Mouse (Mus musculus): ENCODE results near the gene Mlh3. TPM values are rescaled to one million over a fixed set of nuclear protein-coding genes. Genes with fewer than 3 reads are reported as not detected.

The Mlh3 gene
- polyA plus RNA-seq (2017; shearing (Covaris generic)) = 6.7 TPM

DNA sequence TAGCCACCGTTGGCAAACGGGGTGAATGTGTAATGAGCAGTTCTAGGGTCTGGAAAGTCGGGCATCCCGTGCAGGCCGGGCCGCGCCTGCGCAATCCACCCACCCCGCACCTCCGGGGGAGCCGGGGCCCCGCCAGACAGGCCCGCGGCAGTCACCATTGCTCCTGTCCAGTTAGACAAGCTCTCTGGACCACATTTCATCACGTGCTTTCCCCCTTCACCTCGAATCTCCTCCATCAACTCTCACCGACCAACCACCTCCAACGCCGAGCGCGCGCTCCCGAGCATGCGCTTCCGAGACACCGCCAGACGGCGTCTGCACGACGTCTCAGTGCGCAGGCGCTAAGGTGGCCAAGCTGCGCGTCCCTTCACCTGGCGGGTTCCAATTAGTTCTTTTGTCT lies at the start of gene Mlh3:
Mlh3 (minus strand) TSS at position 281 of the 400 bp plus-strand sequence.

GRCm38 (mm10) chr12:85288486-85289156 lies 18.2 kb upstream of the Mlh3 start, which contains the start of gene Zc2hc1c:
Zc2hc1c (plus strand) TSS chr12:85288591.

DNA sequence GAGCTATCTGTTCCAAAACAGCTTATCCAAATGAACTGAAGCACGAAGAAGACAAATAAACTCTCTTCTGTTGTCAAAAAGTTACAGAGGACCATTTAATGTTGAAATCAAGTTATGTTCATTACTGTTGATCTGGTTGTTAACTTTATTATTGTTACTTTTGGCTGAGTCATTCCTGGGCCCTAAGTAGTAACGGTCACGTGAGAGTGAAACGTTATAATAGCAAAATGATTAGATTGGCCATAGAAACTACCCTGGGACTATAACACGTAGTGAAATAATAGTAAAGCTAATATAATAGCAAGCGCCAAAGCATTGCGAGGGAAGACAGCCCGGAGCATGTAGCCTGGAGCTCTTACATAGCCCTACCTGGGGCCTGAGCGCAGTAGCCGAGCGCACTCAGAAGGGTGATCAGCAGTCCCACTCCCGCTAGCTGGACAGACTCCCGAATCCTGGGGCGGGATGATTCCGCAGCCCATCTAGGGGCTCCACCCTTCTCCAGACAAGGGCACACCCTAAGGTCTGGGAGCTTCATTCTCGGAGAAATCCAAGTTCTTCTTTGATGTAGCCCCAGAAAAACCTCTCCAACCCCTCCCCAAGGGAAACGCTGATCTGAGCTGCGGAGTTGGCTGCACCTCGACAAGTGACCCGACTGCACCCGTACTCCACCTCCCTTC lies 17.5 kb upstream of the Mlh3 start, which contains the start of gene Acyp1:
Acyp1 (minus strand) TSS at position 630 of the 677 bp plus-strand sequence.

DNA sequence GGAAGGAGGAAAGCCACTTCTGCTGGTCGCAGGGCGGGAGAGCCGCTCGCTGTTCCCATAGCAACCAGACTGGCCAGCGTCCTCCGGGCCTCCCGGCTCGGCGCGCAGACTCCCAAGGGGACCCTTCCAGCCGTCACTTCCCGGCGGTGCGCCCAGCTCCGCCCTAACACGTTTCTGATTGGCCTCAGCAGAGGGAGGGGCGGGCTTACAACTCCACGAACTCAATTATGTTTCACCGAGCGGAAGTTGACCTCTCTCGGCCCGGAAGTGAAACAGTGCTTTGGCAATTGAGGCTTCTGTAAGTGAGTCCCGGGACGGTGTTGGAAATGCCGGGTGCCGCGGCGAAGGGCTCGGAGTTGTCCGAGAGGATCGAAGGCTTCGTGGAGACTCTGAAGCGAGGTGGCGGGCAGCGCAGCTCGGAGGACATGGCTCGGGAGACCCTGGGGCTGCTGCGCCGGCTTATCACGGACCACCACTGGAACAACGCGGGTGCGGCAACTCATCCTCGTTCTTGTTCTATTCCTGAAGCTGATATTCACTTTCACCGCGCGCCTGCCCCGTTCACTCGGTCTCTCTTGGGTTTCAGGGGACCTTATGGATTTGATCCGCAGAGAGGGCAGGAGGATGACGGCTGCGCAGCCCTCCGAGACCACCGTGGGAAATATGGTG lies 51.0 kb downstream of the Mlh3 start, which contains the start of gene Eif2b2:
Eif2b2 (plus strand) TSS at position 246 of the 669 bp plus-strand sequence.

Other genes starting within 250 kb of the Mlh3 start
- gene Prox2, start 159.8 kb downstream of the Mlh3 start, polyA plus RNA-seq (2017; shearing (Covaris generic)) = 3.9 TPM
- gene Dlst, start 159.8 kb downstream of the Mlh3 start, polyA plus RNA-seq (2017; shearing (Covaris generic)) = 124 TPM
- gene Rps6kl1, start 119.3 kb downstream of the Mlh3 start, polyA plus RNA-seq (2017; shearing (Covaris generic)) = 2.2 TPM
- gene Pgf, start 92.8 kb downstream of the Mlh3 start, polyA plus RNA-seq (2017; shearing (Covaris generic)) = not detected
- gene Eif2b2, start 51.1 kb downstream of the Mlh3 start, polyA plus RNA-seq (2017; shearing (Covaris generic)) = 92.5 TPM
- gene Acyp1, start 17.8 kb upstream of the Mlh3 start, polyA plus RNA-seq (2017; shearing (Covaris generic)) = 32.5 TPM
- gene Zc2hc1c, start 18.0 kb upstream of the Mlh3 start, polyA plus RNA-seq (2017; shearing (Covaris generic)) = 0.25 TPM
- 27.8 TPM for gene Nek9, start 68.8 kb upstream of the Mlh3 start, polyA plus RNA-seq (2017; shearing (Covaris generic))
- gene Tmed10, start 104.2 kb upstream of the Mlh3 start, polyA plus RNA-seq (2017; shearing (Covaris generic)) = 239 TPM
- gene Fos, start 203.3 kb upstream of the Mlh3 start, polyA plus RNA-seq (2017; shearing (Covaris generic)) = 97.3 TPM